46 mouse cellular contexts compared by ENCODE assay signal in the genomic region with DNA sequence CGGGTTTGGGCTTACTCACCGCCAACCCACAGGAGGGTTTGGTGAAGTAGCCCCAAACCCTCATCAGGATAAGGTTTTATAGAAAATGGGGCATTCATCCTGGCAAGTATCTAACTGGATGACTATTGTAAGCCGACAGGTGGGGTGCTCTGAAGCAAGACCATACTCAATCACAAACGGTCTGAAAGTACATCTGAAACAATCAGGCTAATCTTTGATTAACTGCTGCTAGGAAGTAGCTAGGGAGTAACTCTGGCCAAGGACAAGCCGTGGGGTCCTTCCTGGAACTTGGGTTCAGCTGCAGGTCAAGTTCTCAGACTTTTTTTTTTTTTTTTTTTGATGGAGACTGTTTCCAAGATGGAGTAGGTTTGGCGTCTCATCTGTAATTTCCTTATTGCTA. TPM values are rescaled to one million over a fixed set of nuclear protein-coding genes. Genes with fewer than 3 reads are reported as not detected.
"Had no signal": no experiment of that assay in that cellular context is flagged by ENCODE, and none has a peak within 500 bp of the region (broad histone marks: within the 10 kb centered on the region; RNA-seq: fewer than 3 reads in every experiment).

No protein-coding gene starts in this region.

- DNase-seq: left cerebral cortex, postnatal 4 days; liver, embryonic 13.5 days; liver, postnatal 0 days; lung, adult 18-20 months; lung, adult 2 months; lung, embryonic 14.5 days; lung, postnatal 10 days; lung, postnatal 14 days; lung, postnatal 36 days; lung, postnatal 4 days; midbrain, embryonic 14.5 days had no signal

- H3K9ac ChIP-seq: limb, embryonic 12.5 days; limb, embryonic 13.5 days; limb, embryonic 15.5 days; liver, embryonic 12.5 days; liver, embryonic 13.5 days; liver, embryonic 14.5 days; liver, embryonic 15.5 days; liver, postnatal 0 days; lung, embryonic 14.5 days; lung, embryonic 15.5 days; midbrain, embryonic 12.5 days; midbrain, embryonic 13.5 days; midbrain, embryonic 15.5 days; neural tube, embryonic 12.5 days; neural tube, embryonic 13.5 days had no signal

- H3K36me3 ChIP-seq: limb, embryonic 10.5 days; limb, embryonic 12.5 days; limb, embryonic 13.5 days; limb, embryonic 15.5 days; liver, embryonic 12.5 days; liver, embryonic 13.5 days; liver, embryonic 15.5 days; lung, embryonic 15.5 days; midbrain, embryonic 12.5 days; midbrain, embryonic 15.5 days; neural tube, embryonic 13.5 days had no signal

- ATAC-seq: liver, embryonic 12.5 days; liver, postnatal 0 days; lung, postnatal 0 days; midbrain, embryonic 13.5 days; midbrain, embryonic 15.5 days; midbrain, embryonic 16.5 days had no signal

- H3K9me3 ChIP-seq: limb, embryonic 10.5 days; limb, embryonic 15.5 days; liver, embryonic 12.5 days; liver, embryonic 13.5 days; liver, embryonic 15.5 days; lung, embryonic 15.5 days; midbrain, embryonic 10.5 days; midbrain, embryonic 12.5 days; midbrain, embryonic 13.5 days; neural tube, embryonic 12.5 days had no signal

- H3K4me3 ChIP-seq: limb, embryonic 10.5 days; limb, embryonic 12.5 days; limb, embryonic 13.5 days; limb, embryonic 15.5 days; liver, embryonic 12.5 days; liver, embryonic 13.5 days; liver, embryonic 15.5 days; lung, embryonic 15.5 days; megakaryocyte, embryonic 14.5 days; midbrain, embryonic 10.5 days; midbrain, embryonic 12.5 days; midbrain, embryonic 13.5 days; midbrain, embryonic 15.5 days; myocyte; neural tube, embryonic 12.5 days; neural tube, embryonic 13.5 days had no signal

- H3K27ac ChIP-seq: limb, embryonic 10.5 days; limb, embryonic 12.5 days; limb, embryonic 13.5 days; limb, embryonic 15.5 days; liver, embryonic 12.5 days; liver, embryonic 13.5 days; liver, embryonic 14.5 days; liver, embryonic 15.5 days; lung, embryonic 15.5 days; macrophage; midbrain, embryonic 10.5 days; midbrain, embryonic 12.5 days; midbrain, embryonic 13.5 days; midbrain, embryonic 15.5 days; neural tube, embryonic 12.5 days; neural tube, embryonic 13.5 days had no signal

RNA-seq across cellular contexts. Expression of gene Gm11037, which starts 34.7 kb away (rescaled TPM):
- total RNA-seq: left cerebral cortex, postnatal 10 days; left cerebral cortex, postnatal 14 days; left cerebral cortex, postnatal 25 days; left cerebral cortex, postnatal 36 days; left cerebral cortex, postnatal 4 days; liver, adult 2 months; megakaryocyte progenitor cell, adult 5-6 weeks; megakaryocyte, adult 5-6 weeks; midbrain, postnatal 0 days; monocyte, adult 5-6 weeks had no signal
- polyA plus RNA-seq: limb, embryonic 10.5 days; limb, embryonic 11.5 days; limb, embryonic 12.5 days; limb, embryonic 13.5 days; limb, embryonic 14.5 days; limb, embryonic 15.5 days; liver, adult 2 months; liver, embryonic 11.5 days; liver, embryonic 12.5 days; liver, embryonic 13.5 days; liver, embryonic 14.5 days; liver, embryonic 15.5 days; liver, embryonic 16.5 days; liver, postnatal 0 days; lung, adult 2 months; lung, embryonic 14.5 days; lung, embryonic 15.5 days; lung, embryonic 16.5 days; lung, postnatal 0 days; macrophage; midbrain, embryonic 10.5 days; midbrain, embryonic 11.5 days; midbrain, embryonic 12.5 days; midbrain, embryonic 13.5 days; midbrain, embryonic 14.5 days; midbrain, embryonic 15.5 days; midbrain, embryonic 16.5 days; midbrain, postnatal 0 days; myocyte; neural tube, embryonic 11.5 days; neural tube, embryonic 12.5 days; neural tube, embryonic 13.5 days had no signal
